Mouse (Mus musculus): ENCODE data around the gene Folr2. TPM values are rescaled to one million over a fixed set of nuclear protein-coding genes. Genes with fewer than 3 reads are reported as not detected.

The Folr2 gene
- polyA plus RNA-seq, 1 experiment from 2014 or later: 0.75 TPM

DNA sequence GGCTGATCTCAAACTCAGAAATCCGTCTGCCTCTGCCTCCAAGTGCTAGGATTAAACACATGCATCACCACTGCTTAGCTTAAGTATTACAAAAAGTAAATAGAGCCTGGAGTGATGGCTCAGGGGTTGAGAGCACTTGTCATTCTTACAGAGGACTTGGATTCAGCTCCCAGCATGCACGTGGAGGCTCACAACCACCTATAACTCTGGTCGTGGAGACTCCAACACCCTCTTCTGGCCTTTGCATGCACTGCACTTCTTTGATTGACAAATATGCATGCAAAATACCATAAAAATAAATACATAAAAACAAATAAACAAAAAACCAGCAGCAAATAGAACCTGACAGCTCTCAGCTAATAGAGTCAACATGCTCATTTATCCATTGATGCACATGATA is 5.3 kb upstream of the Folr2 start:
- no peaks in the 10 kb centered on the region for H3K36me3 ChIP-seq (ENCODE audit: poor library complexity, severe bottlenecking)
- no peaks in the 10 kb centered on the region for H3K4me1 ChIP-seq
- no peaks in the 10 kb centered on the region for H3K9me3 ChIP-seq (replicated peaks)
- H3K4me2 ChIP-seq: no peak overlapping the region
- H3K27ac ChIP-seq: no peak overlapping the region
- WGBS: 70% methylated on average over 3 of the region's 3 CpGs
- H3K9ac ChIP-seq: no peak overlapping the region
- H3K4me3 ChIP-seq: no peak overlapping the region
- ATAC-seq: no peak
- no peaks in the 10 kb centered on the region for H3K27me3 ChIP-seq

DNA sequence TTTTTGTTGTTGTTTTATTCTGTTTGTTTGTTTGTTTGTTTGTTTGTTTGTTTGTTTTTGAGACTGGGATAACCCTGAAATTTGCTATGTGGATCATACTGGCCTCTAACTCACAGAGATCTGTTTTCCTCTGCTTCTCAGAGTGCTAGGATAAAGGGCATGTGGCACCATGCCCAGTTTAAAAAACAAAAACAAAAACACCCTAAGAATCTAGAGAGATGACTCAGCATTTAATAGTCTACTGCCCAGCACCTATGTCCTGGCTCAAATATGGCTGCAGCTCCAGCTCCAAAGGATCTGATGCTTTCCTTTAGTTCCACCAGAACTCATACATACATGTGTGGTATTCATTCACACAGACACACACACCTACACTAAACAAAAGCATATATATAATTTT is 4.0 kb upstream of the Folr2 start:
- H3K36me3 ChIP-seq (ENCODE audit: poor library complexity, severe bottlenecking): no peaks in the 10 kb centered on the region
- H3K9ac ChIP-seq: no peak overlapping the region
- H3K27me3 ChIP-seq: no peaks in the 10 kb centered on the region
- no peak for ATAC-seq
- H3K4me3 ChIP-seq: no peak overlapping the region
- H3K4me1 ChIP-seq: no peaks in the 10 kb centered on the region
- no peak overlapping the region for H3K4me2 ChIP-seq
- no peak overlapping the region for H3K27ac ChIP-seq
- no peaks in the 10 kb centered on the region for H3K9me3 ChIP-seq (replicated peaks)

DNA sequence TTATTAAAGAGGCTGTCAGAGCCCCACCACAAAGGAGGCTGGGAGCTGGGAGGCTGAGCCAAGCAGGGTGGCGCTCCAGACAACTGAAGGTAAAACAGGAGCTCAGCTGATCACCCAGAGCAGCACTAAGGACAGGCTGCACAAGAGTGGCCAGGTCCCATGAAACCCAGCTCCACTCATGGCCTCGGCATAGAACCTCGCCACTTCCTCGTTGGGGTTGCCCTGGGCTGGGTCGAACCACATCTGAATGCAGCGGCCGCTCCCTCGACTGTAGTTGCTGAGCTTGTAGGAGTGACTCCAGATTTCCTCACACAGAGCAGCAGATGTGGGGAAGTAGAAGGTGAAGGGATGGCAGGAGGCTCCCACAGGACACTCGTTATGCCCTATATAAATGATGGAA is 1.4 kb upstream of the Folr2 start:
- Histone ChIP-seq H3K4me3 (no peak overlapping the region), H3K9ac (no peak overlapping the region), H3K27ac (no peak overlapping the region), H3K27me3 (no peaks in the 10 kb centered on the region), H3K9me3 (replicated peaks) (no peaks in the 10 kb centered on the region), H3K36me3 (ENCODE audit: poor library complexity, severe bottlenecking) (no peaks in the 10 kb centered on the region), H3K4me1 (no peaks in the 10 kb centered on the region), H3K4me2 (no peak overlapping the region)
- ATAC-seq: no peak
- 82% methylated on average over 9 of the region's 9 CpGs for WGBS

DNA sequence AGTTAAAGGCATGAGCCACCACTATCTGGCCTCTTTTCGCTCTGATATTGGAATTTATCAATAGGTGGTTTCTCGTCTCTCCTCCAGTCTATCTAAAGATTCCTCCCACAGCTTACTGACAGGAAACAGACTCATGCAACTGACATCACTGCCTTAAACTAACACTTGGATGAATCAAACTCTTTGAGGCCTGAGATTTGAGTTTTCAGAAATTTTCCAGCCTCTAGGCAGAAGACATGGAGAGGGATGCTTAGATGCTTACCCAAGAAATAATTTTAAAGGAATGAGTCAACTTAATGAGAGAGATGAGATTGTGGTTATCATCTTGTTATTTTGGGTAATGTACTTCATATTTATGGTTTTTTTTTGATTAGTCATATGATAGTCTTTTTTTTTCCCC is 3.2 kb downstream of the Folr2 start:
- 81% methylated on average over 2 of the region's 2 CpGs for WGBS
- no peak for ATAC-seq

DNA sequence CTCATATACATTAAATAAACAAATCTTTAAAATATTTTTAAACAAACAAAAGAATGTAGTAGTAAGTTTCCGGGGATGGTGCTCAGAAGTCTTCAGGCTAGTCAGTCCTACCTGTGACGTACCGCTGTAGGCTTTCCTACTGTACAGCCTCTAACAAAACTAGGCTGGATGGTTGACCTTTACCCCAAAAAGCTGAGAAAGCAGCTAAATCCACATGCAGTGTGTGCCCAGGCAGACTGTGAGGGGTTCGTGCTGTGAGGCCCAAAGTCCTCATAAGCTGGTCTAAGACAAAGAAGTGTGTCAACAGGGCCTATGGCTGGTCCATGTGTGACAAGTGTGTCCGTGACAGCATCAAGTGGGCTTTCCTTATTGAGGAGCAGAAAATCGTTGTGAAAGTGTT is 4.1 kb downstream of the Folr2 start:
- no peaks in the 10 kb centered on the region for H3K36me3 ChIP-seq (ENCODE audit: poor library complexity, severe bottlenecking)
- no peaks in the 10 kb centered on the region for H3K9me3 ChIP-seq (replicated peaks)
- 87% methylated on average over 6 of the region's 6 CpGs for WGBS
- no peak overlapping the region for H3K4me2 ChIP-seq
- no peak overlapping the region for H3K27ac ChIP-seq
- H3K9ac ChIP-seq: no peak overlapping the region
- H3K4me1 ChIP-seq: no peaks in the 10 kb centered on the region
- no peak overlapping the region for H3K4me3 ChIP-seq
- ATAC-seq: no peak
- H3K27me3 ChIP-seq: no peaks in the 10 kb centered on the region

More for the DNA sequence above, 3.2 kb downstream of the Folr2 start:
- Histone ChIP-seq H3K4me2 (no peak overlapping the region), H3K9ac (no peak overlapping the region), H3K9me3 (replicated peaks) (no peaks in the 10 kb centered on the region), H3K4me3 (no peak overlapping the region), H3K4me1 (no peaks in the 10 kb centered on the region), H3K36me3 (ENCODE audit: poor library complexity, severe bottlenecking) (no peaks in the 10 kb centered on the region), H3K27me3 (no peaks in the 10 kb centered on the region), H3K27ac (no peak overlapping the region)

DNA sequence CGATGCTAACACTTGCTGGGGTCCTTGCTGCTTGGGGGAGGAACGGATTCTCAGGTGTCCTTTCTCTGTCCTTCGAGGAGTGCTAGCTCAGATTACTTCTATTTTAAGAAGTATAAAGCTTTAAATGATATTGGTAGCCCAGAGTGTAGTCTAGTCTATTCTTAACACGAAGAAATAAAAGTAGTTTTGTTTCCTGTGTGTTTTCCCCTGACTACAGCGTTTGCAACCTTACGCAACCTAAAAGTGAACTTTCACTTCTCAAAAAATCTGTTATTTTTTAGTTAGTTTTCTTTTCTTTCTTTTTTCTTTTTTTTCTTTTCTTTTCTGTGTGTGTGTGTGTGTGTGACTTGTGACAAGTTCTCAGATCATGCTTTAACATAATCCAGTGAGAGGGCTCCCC is 5.3 kb downstream of the Folr2 start:
- Histone ChIP-seq H3K27me3 (no peaks in the 10 kb centered on the region), H3K36me3 (ENCODE audit: poor library complexity, severe bottlenecking) (no peaks in the 10 kb centered on the region), H3K9ac (no peak overlapping the region), H3K9me3 (replicated peaks) (no peaks in the 10 kb centered on the region), H3K4me3 (no peak overlapping the region), H3K4me2 (no peak overlapping the region), H3K4me1 (no peaks in the 10 kb centered on the region), H3K27ac (no peak overlapping the region)
- WGBS: 86% methylated on average over 6 of the region's 6 CpGs
- ATAC-seq: no peak

DNA sequence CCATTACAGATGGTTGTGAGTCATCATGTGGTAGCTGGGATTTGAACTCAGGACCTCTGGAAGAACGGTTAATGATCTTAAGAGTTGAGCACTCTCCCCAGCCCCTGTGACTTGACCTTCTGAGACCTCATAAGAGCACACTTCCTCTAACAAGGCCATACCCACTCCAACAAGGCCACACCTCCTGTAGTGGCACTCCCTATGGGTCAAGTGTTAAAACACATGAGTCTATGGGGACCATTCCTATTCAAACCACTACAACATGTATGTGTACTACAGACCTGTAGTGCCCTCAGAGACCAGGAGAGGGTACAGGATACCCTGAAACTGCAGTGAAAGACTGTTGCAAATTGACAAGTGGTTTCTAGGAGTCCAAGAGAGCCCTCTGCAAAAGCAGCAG is 9.1 kb downstream of the Folr2 start:
- Histone ChIP-seq H3K27me3 (no peaks in the 10 kb centered on the region), H3K27ac (no peak overlapping the region), H3K4me2 (no peak overlapping the region), H3K36me3 (ENCODE audit: poor library complexity, severe bottlenecking) (no peaks in the 10 kb centered on the region), H3K4me3 (no peak overlapping the region), H3K4me1 (no peaks in the 10 kb centered on the region), H3K9ac (no peak overlapping the region), H3K9me3 (replicated peaks) (no peaks in the 10 kb centered on the region)
- 87% methylated on average over 1 of the region's 1 CpGs for WGBS
- ATAC-seq: no peak

DNA sequence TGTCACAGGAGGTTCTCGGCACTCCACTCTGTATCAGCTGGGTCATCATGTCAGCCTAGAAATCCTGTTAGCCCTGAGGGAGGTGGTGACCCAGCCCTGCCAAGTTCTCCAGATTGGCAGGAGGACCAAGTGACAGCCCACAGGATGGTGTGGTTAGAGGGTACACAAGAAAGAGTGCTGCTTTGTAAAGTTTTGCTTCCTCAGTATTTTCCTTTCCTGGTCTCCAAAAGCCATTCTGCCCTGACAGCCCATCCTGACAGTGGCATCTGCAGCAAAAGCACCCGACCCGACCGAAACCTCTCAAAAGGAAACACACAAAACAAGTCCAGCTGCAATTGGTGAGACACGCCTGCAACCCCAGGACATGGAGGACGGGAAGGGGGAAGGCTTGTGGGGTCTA is 12.8 kb downstream of the Folr2 start:
- H3K9ac ChIP-seq: no peak overlapping the region
- H3K4me3 ChIP-seq: no peak overlapping the region
- WGBS: 83% methylated on average over 6 of the region's 6 CpGs
- no peaks in the 10 kb centered on the region for H3K4me1 ChIP-seq
- no peak for ATAC-seq
- H3K27ac ChIP-seq: no peak overlapping the region
- H3K27me3 ChIP-seq: no peaks in the 10 kb centered on the region
- H3K36me3 ChIP-seq (ENCODE audit: poor library complexity, severe bottlenecking): no peaks in the 10 kb centered on the region
- no peak overlapping the region for H3K4me2 ChIP-seq
- no peaks in the 10 kb centered on the region for H3K9me3 ChIP-seq (replicated peaks)

DNA sequence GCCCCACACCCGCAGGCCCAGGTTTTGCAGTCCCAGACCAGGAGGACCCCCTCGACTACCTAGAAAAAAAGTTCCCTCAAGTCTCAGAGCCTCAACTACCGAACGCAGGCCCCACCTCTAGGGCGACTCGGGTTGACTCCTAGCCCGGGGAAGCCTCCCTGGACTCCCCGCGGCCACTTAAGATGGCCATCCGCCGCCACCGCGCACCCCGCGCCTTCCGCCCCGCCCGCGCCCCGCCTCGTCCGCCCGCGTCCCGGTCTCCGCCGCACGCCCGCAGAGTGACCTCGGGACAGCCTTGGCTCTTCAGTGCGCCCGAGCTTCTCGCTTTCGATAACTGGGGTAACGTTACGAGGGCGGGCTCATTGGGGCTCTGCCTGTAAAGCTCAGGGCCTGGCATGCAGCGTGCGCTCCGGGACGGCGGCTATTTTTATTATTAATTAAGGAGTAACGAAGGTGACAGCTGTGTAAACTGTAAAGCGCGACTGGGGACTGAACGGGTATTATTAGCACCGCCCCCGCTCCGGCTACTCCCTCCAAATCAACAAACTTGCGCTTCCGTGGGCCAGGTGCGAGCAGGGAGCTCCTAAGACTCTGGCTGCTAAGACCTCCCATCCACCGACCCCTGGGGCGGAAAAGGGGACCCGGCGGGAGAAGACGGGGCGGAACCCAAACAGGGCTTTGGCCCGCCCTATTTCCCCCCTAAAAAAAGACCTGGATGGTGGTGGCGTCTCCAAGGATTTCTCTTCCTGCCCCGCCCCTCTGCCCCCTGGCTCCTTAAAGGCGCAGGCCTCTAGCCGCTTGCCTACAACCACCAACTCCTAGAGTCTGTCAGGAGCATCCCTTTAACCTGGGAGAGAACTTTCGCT is 19.2 kb downstream of the Folr2 start, which contains the start of gene Inppl1:
Inppl1 (minus strand) TSS at position 624 of the 866 bp plus-strand sequence.
- WGBS: under 1% methylated on average over 64 of the region's 64 CpGs
- peaks cover 50% of the 10 kb centered on the region for H3K4me1 ChIP-seq
- H3K27me3 ChIP-seq: 0 out of 2 replicates have a peak, but pooled peaks cover 2% of the 10 kb centered on the region
- H3K36me3 ChIP-seq (ENCODE audit: poor library complexity, severe bottlenecking): peaks cover 5% of the 10 kb centered on the region
- peak within 1 kb of the TSS; percentile 71 for H3K4me3 ChIP-seq
- ATAC-seq: peak; percentile 76
- peak within 1 kb of the TSS; percentile 72 for H3K27ac ChIP-seq
- no peaks in the 10 kb centered on the region for H3K9me3 ChIP-seq (replicated peaks)
- H3K9ac ChIP-seq: peak within 1 kb of the TSS; percentile 90
- H3K4me2 ChIP-seq: peak within 1 kb of the TSS; percentile 97

DNA sequence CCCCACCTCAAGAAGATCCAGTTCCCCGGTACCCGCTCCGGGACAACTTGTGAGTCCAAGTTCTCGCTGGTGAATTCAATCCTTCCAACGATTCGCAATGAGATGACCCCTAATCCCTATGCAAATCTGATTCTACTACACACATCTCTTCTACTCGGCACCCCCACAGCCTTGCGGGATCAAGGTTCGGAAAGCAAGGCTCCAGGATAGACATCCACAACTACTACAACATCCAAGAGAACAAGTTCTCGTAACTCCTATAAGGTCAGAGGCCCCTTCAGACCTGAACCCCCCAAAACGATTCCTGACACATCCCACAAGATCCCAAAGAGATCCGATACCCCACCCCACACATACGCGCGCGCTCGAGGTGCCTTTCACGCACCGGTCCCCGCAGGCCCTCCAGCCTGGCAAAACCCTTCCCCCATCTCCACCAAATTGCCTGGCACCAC is 19.8 kb downstream of the Folr2 start:
- ATAC-seq: peak; percentile 8; the same call in 1 of the 2 replicates
- no peaks in the 10 kb centered on the region for H3K9me3 ChIP-seq (replicated peaks)
- H3K4me1 ChIP-seq: peaks cover 50% of the 10 kb centered on the region
- 0 out of 2 replicates have a peak, but pooled peaks cover 2% of the 10 kb centered on the region for H3K27me3 ChIP-seq
- H3K27ac ChIP-seq: peak overlapping the region; percentile 72
- peak overlapping the region; percentile 71 for H3K4me3 ChIP-seq
- H3K4me2 ChIP-seq: peak overlapping the region; percentile 97
- peak overlapping the region; percentile 90 for H3K9ac ChIP-seq
- under 1% methylated on average over 20 of the region's 20 CpGs for WGBS
- peaks cover 12% of the 10 kb centered on the region for H3K36me3 ChIP-seq (ENCODE audit: poor library complexity, severe bottlenecking)

DNA sequence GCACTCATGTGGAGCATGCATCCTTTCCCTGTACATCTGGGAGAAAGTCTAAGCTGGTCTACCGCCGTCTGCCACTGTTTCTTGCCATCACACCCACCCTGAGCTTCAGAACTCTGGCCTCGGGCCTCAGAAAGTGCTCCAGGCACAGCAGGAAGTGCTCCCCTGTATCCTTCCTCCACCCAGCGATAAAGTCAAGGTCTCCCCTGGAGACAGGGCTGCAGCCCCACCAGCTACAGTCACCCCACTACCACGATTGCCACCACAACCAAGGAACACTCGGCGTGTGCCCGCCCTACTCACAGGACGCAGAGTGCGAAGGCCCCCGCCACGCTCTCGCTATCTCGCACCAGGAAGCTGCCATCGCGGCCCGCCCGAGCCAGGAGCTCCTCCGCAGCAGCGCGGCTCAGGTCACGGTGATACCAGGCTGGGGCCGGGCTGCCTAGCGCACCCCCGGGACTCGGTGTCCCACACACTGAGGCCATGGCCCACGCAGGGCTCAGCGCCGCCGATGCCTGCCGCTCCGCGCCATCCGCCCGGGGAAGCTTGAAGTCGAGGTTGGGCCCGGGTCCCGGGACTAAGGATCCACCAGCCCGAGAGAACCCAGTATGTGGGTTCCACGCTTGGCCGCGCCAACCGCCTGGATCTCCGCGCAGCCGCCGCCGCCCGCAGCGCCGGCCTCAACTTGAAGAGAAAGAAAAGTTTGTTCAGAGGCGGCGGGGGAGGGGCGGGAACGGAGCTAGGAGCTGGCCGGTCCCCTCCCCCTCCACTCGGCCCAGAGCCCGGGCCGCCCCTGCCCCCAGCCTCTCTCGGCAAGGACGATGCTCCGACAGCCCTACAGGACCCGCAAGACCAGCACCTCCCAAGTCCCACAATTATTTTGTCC is 20.5 kb downstream of the Folr2 start:
- Histone ChIP-seq H3K4me2 (peak overlapping the region; percentile 97), H3K36me3 (ENCODE audit: poor library complexity, severe bottlenecking) (peaks cover 19% of the 10 kb centered on the region), H3K4me3 (peak overlapping the region; percentile 71), H3K9me3 (replicated peaks) (no peaks in the 10 kb centered on the region), H3K27me3 (0 out of 2 replicates have a peak, but pooled peaks cover 2% of the 10 kb centered on the region), H3K27ac (peak overlapping the region; percentile 84), H3K4me1 (peaks cover 50% of the 10 kb centered on the region), H3K9ac (peak overlapping the region; percentile 90)
- ATAC-seq: peak; percentile 60
- WGBS: 0% methylated on average over 51 of the region's 63 CpGs
